Mouse (Mus musculus): Measurements from ENCODE around the gene Stpg4. TPM values are rescaled to one million over a fixed set of nuclear protein-coding genes. Genes with fewer than 3 reads are reported as not detected.

Stpg4 gene
- total RNA-seq (2021), result not detected
- long read RNA-seq, result 0 reads

DNA sequence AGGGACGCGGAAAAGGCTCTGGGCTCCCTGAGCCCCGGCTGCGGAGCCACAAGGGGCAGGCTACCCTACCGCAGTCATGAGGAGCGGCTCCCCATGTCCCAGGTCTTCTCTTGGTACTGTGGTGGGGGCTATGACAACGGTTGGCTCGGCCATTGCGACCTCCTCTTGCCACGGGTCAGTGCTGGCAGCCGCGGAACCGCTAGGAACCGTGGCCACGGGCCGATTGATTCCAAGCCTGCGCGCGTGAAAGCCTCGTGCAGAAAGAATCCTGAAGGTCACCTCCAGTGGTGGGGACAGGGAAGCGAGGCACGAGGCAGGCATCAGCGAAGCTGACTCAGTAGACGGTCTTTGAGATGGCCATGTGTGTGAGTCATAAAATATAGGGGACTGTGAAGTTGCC is at the start of gene Stpg4:
Gene Stpg4, minus strand, starts transcription at position 231 of the 400 bp plus-strand sequence.
- no peak for DNase-seq (ENCODE audit: low spot score in 2 of 2)

DNA sequence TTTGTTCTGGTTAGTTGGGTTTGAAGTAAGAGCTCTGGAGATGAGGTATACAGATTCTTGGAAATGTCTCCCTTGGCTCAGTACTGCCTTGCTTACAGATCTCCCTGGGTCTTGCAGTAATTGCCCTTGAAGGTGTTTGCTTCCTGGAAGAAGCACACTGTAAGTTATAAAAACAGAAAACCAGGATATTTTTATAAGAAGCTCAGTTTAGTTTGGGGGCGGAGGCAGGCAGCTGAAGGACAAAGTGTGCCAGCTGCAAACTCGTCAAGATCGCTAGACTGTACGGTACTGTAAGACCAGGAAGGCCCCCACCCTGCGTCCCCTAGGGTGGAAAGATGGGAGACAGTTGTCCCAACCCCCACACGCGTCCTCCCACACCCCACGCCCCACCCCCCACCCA is 47.8 kb upstream of the Stpg4 start:
- DNase-seq (ENCODE audit: low spot score in 2 of 2), result no peak

DNA sequence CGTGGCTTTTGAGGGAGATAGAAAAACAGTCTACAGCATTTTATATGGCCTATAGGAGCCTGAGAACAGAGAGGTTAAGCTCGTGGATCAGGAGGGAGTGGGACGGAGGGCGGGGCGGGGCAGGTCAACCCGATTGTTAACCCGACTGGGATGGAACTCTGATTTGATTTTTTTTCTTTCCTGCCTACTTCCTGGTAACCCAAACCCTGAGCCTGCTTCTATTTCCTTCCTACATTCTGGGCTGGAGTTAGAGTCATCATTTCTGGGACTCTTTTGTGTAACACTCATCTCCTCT is 46.9 kb upstream of the Stpg4 start:
- no peak for DNase-seq (ENCODE audit: low spot score in 2 of 2)

DNA sequence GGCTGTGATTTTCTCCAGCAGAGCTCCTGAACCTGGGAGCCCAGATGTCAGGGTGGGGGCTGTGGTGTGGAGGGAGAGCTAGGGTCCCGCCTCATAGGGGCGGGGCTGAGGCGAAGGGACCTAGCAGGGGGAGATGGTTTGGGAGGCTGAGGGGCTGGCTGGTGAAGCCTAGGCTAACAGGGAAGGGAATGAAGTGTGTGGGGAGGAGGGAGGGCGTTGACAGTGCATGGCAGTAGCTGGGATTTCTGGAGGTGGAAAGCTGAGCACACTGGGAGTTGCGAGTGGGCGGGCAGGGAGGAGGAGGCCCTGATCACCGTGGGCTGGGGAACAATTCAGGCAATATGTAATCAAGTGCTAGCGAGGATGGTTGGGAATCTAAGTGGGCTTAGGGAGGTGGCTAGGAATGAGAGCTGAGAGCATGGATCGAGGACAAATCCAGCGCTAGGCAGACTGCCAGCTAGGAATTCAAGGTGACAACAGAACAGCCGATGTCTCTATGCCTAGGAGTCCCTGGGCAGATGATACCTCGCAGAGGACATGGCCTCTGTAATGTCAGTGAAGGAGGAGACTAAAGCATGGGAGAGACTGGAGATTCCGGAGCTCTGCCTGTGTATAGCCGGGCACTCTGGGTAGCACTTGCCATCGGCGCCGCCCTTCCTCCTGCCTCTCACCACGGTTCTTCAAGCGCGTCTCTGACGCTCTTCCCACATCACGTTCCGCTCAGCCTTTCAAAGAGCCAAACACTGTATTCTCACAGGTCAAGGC is 46.4 kb upstream of the Stpg4 start:
- DNase-seq (ENCODE audit: low spot score in 2 of 2), result peak; percentile 46 to 59

DNA sequence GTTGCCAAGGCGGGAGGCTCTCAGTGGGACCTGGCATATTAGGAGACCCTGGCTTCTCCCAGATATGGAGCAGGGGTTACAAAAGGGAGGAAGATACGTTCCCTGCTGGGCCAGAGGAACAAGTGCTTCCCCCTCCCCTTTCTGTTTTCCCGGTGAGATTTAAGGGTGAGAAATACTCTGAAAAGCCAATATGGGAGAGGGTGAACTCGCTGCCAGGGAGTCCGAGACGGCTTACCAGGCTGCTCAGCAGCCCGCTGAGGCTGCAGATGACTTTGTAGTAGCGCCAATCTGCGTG is 45.8 kb upstream of the Stpg4 start:
- DNase-seq (ENCODE audit: low spot score in 2 of 2), result peak in 1 of 2 experiments; percentile 9

GRCm38 (mm10) chr17:87472879-87473278 is 45.3 kb upstream of the Stpg4 start:
- no peak for DNase-seq (ENCODE audit: low spot score in 2 of 2)

- DNase-seq (ENCODE audit: low spot score in 2 of 2), result no peak
These were observed 44.1 kb upstream of the Stpg4 start for GRCm38 (mm10) chr17:87471661-87472060.

DNA sequence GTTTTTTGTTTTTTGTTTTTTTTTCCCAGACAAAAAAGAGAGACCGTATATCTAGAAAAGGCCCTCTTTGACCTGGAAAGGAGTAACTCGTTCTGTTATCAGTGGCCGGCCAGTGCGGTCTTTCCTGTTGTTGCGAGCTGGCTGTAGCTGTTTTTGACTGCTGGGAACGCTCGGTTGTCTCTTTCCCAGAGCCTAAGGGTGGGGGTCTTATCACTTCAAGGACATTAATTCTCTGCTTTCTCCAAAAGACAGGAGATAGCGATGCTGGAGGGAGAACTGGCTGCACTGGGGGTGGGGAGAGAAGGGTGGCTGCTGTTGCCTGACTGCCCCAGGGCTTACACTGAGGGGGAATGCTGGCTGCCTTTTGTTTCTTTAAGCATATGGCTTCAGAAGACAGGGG is 43.3 kb upstream of the Stpg4 start:
- no peak for DNase-seq (ENCODE audit: low spot score in 2 of 2)

DNA sequence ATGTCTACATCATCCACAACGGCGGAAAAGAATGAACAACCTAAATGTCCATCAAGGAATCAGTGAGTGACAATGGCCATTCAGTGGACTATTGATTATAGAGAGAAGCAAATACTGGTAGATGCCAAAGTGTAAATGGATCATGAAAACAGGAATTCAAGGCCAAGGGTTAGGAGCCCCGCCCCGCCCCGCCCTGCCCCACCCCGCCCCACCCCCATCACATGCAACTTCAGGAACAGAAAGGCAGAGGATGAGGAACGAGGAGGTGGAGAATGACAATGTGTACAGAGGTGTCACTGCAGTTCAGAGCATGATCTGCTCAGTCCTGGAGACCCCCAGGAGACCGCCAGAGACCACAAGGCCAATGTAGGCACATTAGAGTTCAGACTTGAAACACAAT is 42.7 kb upstream of the Stpg4 start:
- no peak for DNase-seq (ENCODE audit: low spot score in 2 of 2)

- no peak for DNase-seq (ENCODE audit: low spot score in 2 of 2)
These were observed 41.9 kb upstream of the Stpg4 start for GRCm38 (mm10) chr17:87469428-87469827.

DNA sequence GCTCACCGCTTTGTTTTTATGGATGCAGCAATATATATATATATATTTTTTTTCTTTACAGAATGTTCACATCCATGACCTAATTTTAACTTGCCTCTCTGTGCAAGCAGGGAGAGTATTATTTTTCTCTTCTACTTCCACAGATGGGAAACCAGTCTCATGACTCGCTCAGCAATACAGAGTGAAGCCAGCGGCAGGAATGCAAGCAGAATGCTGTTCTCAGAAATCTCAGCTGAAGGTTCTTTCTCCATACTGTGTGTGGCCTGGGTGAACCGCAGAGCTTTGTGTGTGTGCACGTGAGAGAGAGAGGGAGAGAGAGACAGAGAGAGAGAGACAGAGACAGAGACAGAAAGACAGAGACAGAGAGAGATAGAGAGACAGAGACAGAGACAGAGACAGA is 41.1 kb upstream of the Stpg4 start:
- DNase-seq (ENCODE audit: low spot score in 2 of 2), result no peak

GRCm38 (mm10) chr17:87461499-87461896 is 34.0 kb upstream of the Stpg4 start:
- no peak for DNase-seq (ENCODE audit: low spot score in 2 of 2)

DNA sequence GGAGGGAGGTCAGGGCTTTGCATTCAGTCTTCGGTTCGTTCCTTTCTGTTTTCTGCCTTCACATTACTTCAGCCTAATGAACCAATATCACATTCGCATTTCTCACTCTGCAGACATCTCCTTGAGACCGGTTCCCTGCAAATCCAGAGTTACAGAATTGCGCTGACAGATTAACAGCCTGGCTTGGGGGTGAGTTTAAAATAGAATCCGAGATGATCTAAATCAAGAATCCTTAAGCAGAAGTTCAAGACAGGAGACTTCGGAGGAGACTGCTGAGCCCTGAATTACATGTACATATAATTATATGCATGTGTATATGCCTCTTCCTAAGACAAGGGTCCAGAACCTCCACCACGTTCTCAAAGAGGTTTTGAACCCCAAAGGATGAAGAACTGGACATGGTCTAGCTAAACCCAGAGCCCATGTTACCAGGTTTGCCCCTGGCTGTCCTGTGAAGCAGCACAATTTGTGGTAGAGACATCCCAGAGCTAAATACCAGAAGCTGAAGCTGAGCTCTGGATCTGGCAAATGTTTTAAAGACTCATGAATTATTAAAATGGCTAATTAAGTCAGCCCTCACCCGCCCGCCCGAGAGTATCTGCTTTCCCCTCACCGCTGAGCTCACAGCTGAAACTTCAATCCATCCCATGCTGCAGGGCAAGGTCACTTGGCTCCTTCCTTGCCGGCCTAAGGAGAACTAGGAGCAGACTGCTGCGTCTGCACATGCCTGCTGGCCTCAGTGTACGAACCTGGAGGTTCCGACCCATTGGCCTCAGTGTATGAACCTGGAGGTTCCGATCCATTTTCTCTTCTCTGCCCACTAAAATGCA is 33.3 kb upstream of the Stpg4 start:
- no peak for DNase-seq (ENCODE audit: low spot score in 2 of 2)

DNA sequence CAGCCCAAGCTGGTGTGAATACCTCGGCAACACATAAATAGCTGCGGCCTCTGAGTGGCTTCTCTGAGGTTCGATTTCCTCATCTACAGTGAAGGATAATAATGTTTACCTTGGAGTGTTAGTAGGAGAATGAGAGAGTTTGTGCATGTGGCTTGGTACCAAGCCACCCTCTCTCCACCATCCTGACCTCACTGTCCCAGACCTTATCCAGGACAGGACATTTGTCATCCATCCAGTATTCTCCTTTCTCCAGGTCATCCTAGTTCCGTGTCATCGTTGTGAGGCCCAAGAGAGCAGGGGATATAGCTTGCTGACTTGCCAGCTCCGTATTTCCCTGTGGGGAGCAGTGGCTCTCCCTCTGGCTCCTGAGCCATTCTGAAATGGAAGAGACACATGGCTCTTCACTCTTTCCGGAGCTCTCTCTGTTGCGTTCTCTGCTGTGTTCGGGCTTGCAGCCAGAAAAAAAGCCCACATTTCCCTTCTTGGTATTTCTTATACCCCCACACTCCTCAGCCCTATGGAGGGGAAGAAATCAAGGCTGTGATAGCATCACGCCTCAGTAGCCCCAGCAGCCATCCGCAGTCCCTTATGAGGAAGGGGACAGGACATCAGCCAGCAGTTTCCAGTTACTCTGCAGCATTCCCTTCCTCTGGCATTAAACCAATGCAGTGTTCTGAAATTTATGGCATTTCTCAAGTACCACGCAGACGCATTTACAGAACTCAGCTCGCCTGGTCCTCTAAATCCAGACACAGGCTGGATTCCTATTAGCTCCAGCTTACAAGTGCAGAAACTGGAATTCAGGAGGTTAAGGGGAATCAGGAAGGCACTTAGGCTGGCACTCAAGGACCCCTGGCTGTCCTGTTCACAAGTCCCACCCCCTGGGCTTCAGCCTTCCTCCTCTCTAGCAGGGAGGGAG is 32.5 kb upstream of the Stpg4 start:
- DNase-seq (ENCODE audit: low spot score in 2 of 2), result peak; percentile 40 to 53

- DNase-seq (ENCODE audit: low spot score in 2 of 2), result peak; percentile 25 to 38
These were observed 31.6 kb upstream of the Stpg4 start for GRCm38 (mm10) chr17:87458911-87459749.

GRCm38 (mm10) chr17:87457961-87458360 is 30.4 kb upstream of the Stpg4 start:
- no peak for DNase-seq (ENCODE audit: low spot score in 2 of 2)

DNA sequence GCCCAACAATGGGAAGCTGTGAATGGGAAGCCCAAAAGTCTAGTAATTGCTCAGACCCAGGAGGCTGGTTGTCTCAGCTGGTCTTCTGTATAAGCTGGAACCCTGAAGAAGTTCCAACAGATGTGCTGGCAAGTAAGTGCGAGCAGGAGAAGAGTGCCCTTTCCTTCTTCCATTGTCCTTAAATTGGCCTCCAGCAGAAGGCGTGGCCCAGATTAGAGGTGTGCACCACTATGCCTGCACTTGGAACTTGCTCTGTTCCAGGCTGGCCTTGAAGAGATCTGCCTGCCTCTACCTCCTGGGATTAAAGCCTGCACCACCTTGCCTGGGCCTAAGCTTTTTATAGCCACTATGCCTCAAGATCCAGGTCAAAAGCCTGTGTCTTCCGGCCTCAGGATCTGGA is 26.6 kb upstream of the Stpg4 start:
- DNase-seq (ENCODE audit: low spot score in 2 of 2), result no peak

- no peak for DNase-seq (ENCODE audit: low spot score in 2 of 2)
These were observed 25.8 kb upstream of the Stpg4 start for GRCm38 (mm10) chr17:87453336-87453735.

DNA sequence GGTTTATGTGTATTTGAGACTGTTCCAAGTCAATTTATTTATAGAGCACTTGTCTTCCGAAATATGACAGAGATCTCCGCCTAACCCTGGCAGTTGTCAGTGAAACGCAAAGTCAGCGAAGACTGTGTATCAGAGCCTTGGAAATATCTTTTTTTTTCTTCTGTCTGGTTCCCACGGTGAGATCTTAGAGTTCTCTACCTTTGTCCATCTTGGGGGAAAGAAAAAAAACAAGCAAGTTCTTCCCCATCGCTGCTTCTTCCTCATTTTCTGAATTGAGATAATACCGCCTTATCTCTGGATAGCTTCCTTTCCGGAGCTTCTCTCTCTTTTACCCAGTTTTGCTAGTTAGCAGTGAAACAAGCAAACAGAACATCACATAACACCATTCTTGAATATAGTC is 21.3 kb upstream of the Stpg4 start:
- DNase-seq (ENCODE audit: low spot score in 2 of 2), result no peak

- DNase-seq (ENCODE audit: low spot score in 2 of 2), result no peak
These were observed 20.8 kb upstream of the Stpg4 start for GRCm38 (mm10) chr17:87448339-87448738.

- peak in 1 of 2 experiments; percentile 19 for DNase-seq (ENCODE audit: low spot score in 2 of 2)
These were observed 20.2 kb upstream of the Stpg4 start for GRCm38 (mm10) chr17:87447612-87448200.
